Mouse (Mus musculus) spleen, adult 2 months (tissue): ENCODE measurements around the gene Gna12.

Experiments used
- CTCF ChIP-seq: fragments of 200-500 bp; IDR thresholded peaks from 2 replicates; pipeline ENCODE4 v1.5.1; 2011; ENCODE audit warnings: mild to moderate bottlenecking, inconsistent platforms; ENCODE audit not compliant: insufficient read depth, insufficient read length, insufficient replicate concordance; ENCODE audit errors: extremely low read depth
- POLR2A ChIP-seq: fragments of 200-500 bp; IDR thresholded peaks from 2 replicates; pipeline ENCODE4 v1.6.1; 2011; ENCODE audit warnings: low read depth, low read length, inconsistent platforms

GRCm38 (mm10) chr5:140816950-140817568 is 13.2 kb downstream of the Gna12 start:
- TF ChIP-seq CTCF (no peak), POLR2A (no peak)
